Mouse (Mus musculus) adrenal gland, adult 8-10 months (tissue): ENCODE measurements around the gene Pla2g16. TPM values are rescaled to one million over a fixed set of nuclear protein-coding genes. Genes with fewer than 3 reads are reported as not detected.

ENCODE experiments used
- DNase-seq: peaks from one replicate; pipeline ENCODE4 v3.0.0; 2022
- total RNA-seq, 4 experiments: library from RNA; stranded (reverse); gene quantifications; 2 replicates each; pipeline ENCODE4 v1.2.4; 2022

Pla2g16 gene
- total RNA-seq, 4 experiments from 2014 or later = 50.3 to 83.3 (median 57.3) TPM

DNA sequence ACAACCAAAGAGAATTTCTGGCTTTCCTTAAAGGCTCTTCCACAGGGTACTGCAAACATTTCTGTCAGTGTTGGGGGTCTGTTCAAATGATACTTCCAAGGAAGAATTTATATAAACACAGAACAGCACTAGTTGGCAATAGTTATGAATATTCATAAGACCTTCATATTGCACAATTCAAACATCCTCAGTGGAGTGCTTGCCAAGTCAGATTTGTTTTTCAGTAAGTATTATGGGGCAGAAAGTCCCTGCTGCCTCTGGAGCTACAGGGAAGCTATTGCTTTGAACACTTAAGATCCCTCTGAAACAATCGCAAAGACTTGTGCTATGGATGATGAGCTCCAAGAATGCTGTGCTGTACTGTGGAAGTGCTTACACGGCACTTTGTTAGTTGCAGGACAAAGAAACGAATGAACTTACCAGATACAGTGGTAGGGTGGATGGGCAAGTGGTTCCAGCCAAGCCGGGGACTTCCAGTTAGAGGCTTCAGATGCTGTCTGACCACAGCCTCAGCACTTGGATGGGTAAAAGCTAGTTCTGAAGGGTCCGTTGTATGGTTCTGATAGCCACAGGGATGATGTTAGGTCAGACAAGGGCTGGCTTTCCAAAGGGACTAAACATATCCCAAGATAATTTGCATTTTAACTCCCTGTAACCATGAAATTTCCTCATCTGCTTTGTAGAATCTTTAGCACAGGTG lies 59.1 kb downstream of the Pla2g16 start:
- no peak for DNase-seq

DNA sequence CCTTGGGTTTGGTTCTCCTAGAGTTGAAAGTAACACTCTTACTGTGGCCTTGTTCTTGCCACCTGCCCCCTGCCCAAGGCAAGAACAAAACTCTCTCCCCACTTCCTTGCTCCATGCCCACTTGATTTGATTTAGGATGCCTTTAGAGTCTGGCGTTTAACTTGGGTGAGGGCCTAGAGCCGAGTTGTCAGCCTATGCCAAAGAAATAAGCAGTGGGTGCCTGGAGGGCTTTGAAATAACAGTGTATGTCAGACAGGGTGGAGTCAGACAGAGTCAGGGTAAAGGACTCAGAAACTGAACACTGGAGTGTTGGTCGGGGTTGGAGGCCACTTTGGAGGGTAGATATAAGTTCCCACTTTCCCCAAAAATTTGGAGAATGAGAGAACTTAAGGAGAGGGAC lies 59.8 kb downstream of the Pla2g16 start:
- DNase-seq = no peak

DNA sequence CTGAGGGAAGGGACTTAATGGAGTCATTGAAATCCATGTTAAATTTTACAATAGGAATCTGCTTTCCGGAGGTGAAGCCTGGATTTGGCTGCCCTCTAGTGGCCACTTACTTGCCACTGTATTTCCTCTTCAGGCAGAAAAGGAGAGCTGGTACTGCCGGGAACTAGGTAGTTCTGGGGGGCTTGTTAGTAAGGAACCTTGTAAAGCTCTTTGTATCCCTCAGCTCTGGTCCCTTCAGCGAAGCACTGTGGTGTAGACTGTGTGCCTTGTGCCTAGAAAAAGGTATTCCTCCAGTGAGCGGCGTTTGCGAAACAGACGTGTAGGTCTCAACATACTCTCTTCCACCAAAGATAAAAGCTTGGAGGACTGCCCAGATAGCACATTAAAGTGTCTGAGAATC lies 60.4 kb downstream of the Pla2g16 start:
- DNase-seq = no peak

DNA sequence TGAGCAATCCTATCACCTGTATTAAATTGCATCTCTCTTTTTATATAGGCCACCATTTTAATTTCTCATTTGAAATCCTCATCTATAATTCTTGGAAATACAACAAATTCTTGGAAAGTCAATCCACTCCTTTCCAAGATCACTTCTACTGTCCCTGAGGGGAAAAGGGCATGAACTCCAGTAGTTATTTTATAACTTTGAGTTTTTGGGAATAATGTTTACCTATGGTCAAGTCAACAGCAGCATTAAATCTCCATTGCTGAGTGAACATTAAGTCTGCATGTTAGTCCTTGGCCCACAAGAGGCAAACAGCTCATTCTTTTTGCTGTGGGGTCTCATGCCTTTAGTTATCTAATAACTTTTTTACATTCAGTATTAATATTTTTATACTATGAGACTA lies 75.8 kb downstream of the Pla2g16 start:
- no peak for DNase-seq

DNA sequence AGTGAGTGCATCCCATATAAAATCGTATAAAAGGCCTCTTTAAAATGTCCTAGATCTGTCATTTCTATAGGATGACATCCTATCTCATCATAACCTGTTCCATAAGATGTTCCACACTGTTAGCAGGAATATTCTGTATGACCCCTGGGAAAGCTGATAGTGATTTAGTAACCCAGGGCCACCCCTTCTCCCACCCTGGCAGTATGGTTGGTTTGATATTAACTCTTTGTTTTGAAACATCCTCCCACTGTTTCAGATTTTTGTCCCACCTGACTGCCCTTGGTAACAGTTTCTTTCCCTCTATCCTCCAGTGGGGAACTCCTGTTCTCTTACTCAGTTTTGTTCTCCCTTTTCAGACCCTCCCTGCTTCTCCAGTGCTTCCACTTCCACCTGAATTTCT lies 76.5 kb downstream of the Pla2g16 start:
- DNase-seq = no peak

Other genes starting within 250 kb of the Pla2g16 start
- 10 to 100 TPM; 66.7 to 95.6 (median 79.8) TPM for gene Mark2, start 215.6 kb upstream of the Pla2g16 start, total RNA-seq
- gene Spindoc, start 174.5 kb upstream of the Pla2g16 start, total RNA-seq = 10 to 100 TPM; 20.3 to 27.0 (median 25.5) TPM
- gene 2700081O15Rik, start 139.8 kb upstream of the Pla2g16 start, total RNA-seq = 10 to 100 TPM; 20.2 to 29.5 (median 27.3) TPM
- gene Rtn3, start 74.2 kb upstream of the Pla2g16 start, total RNA-seq = 100 to 1,000 TPM; 117 to 159 (median 137) TPM
- 100 to 1,000 TPM; 126 to 140 (median 136) TPM for gene Atl3, start 63.4 kb upstream of the Pla2g16 start, total RNA-seq
- gene Lgals12, start 49.7 kb downstream of the Pla2g16 start, total RNA-seq = 10 to 100 TPM; 10.0 to 28.4 (median 13.1) TPM
- gene Hrasls5, start 55.1 kb downstream of the Pla2g16 start, total RNA-seq = under 1 TPM in 2 of 4 experiments, not detected in 2; 0.23 to 0.59 TPM
- not detected for gene Slc22a19, start 153.9 kb downstream of the Pla2g16 start, total RNA-seq
- gene Slc22a26, start 245.2 kb downstream of the Pla2g16 start, total RNA-seq = under 1 TPM in 1 of 4 experiments, not detected in 3; 0.12 TPM